Mouse (Mus musculus): ENCODE data around the gene Trafd1. TPM values are rescaled to one million over a fixed set of nuclear protein-coding genes. Genes with fewer than 3 reads are reported as not detected.

Gene Trafd1
- polyA plus RNA-seq, 1 experiment from 2014 or later = 124 TPM

Other genes starting within 250 kb of the Trafd1 start
- 21.7 and 24.1 TPM in 2 replicates for gene Ptpn11, start 194.2 kb downstream of the Trafd1 start, polyA plus RNA-seq (2016; fragmentation: Nextera tagmentation; extraction: Ambion mirVana)
- 475 and 502 TPM in 2 replicates for gene Rpl6, start 181.2 kb downstream of the Trafd1 start, polyA plus RNA-seq (2016; fragmentation: Nextera tagmentation; extraction: Ambion mirVana)
- gene Hectd4, start 165.4 kb downstream of the Trafd1 start, polyA plus RNA-seq (2016; fragmentation: Nextera tagmentation; extraction: Ambion mirVana) = 14.9 and 17.8 TPM in 2 replicates
- 46.0 and 48.3 TPM in 2 replicates for gene Naa25, start 12.3 kb upstream of the Trafd1 start, polyA plus RNA-seq (2016; fragmentation: Nextera tagmentation; extraction: Ambion mirVana)
- gene Tmem116, start 66.3 kb upstream of the Trafd1 start, polyA plus RNA-seq (2016; fragmentation: Nextera tagmentation; extraction: Ambion mirVana) = 0.96 and 1.1 TPM in 2 replicates
- 130 and 137 TPM in 2 replicates for gene Erp29, start 66.9 kb upstream of the Trafd1 start, polyA plus RNA-seq (2016; fragmentation: Nextera tagmentation; extraction: Ambion mirVana)
- 0.07 TPM in 1 of 2 replicates, not detected in the other for gene Adam1b, start 117.8 kb upstream of the Trafd1 start, polyA plus RNA-seq (2016; fragmentation: Nextera tagmentation; extraction: Ambion mirVana)
- gene Adam1a, start 159.8 kb upstream of the Trafd1 start, polyA plus RNA-seq (2016; fragmentation: Nextera tagmentation; extraction: Ambion mirVana) = 3.0 and 3.4 TPM in 2 replicates
- not detected in 2 replicates for gene Gm42878, start 159.8 kb upstream of the Trafd1 start, polyA plus RNA-seq (2016; fragmentation: Nextera tagmentation; extraction: Ambion mirVana)
- gene Mapkapk5, start 160.3 kb upstream of the Trafd1 start, polyA plus RNA-seq (2016; fragmentation: Nextera tagmentation; extraction: Ambion mirVana) = 56.4 and 58.2 TPM in 2 replicates
- 92.5 and 94.1 TPM in 2 replicates for gene Aldh2, start 208.2 kb upstream of the Trafd1 start, polyA plus RNA-seq (2016; fragmentation: Nextera tagmentation; extraction: Ambion mirVana)
- 1.3 and 1.7 TPM in 2 replicates for gene Acad12, start 233.3 kb upstream of the Trafd1 start, polyA plus RNA-seq (2016; fragmentation: Nextera tagmentation; extraction: Ambion mirVana)

All from midbrain, embryonic 12.5 days (tissue).